Mouse (Mus musculus): Measurements from ENCODE around the gene Gm26602.

GRCm38 (mm10) chr10:79906712-79907111 lies 3.9 kb upstream of the Gm26602 start:
- TF ChIP-seq CTCF (IDR thresholded peaks at IDR 0.05; ENCODE audit: borderline replicate concordance, extremely low read depth, insufficient read depth, insufficient read length) (no peak), POLR2A (IDR thresholded peaks at IDR 0.05; ENCODE audit: borderline replicate concordance, extremely low read depth, insufficient read depth, insufficient read length, poor library complexity, severe bottlenecking) (no peak)

Measured in brain, embryonic 14.5 days (tissue).